Mouse (Mus musculus): ENCODE measurements at regions not wholly inside any gene's neighbourhood (a gene's known extent, or its start where the extent isn't known, plus 50 kb on each side); places are given as distances from the start of the nearest gene placed in this dataset.

GRCm38 (mm10) chr2:115441100-115441499 lies 140.4 kb upstream of the BC052040 start:
- DNase-seq (ENCODE audit: low spot score in 2 of 2), result no peak

- DNase-seq (ENCODE audit: low spot score in 2 of 2), result no peak
Measured at GRCm38 (mm10) chr2:115449783-115450483, 131.6 kb upstream of the BC052040 start.

GRCm38 (mm10) chr2:115455593-115455992 lies 125.9 kb upstream of the BC052040 start:
- DNase-seq (ENCODE audit: low spot score in 2 of 2), result no peak

GRCm38 (mm10) chr2:115456372-115457022 lies 125.0 kb upstream of the BC052040 start:
- no peak for DNase-seq (ENCODE audit: low spot score in 2 of 2)

- no peak for DNase-seq (ENCODE audit: low spot score in 2 of 2)
Measured at GRCm38 (mm10) chr2:115460028-115460881, 121.3 kb upstream of the BC052040 start.

- no peak for DNase-seq (ENCODE audit: low spot score in 2 of 2)
Measured at GRCm38 (mm10) chr2:115460882-115461151, 120.7 kb upstream of the BC052040 start.

- no peak for DNase-seq (ENCODE audit: low spot score in 2 of 2)
Measured at GRCm38 (mm10) chr2:115466170-115466569, 115.3 kb upstream of the BC052040 start.

GRCm38 (mm10) chr2:115467107-115467745 lies 114.3 kb upstream of the BC052040 start:
- no peak for DNase-seq (ENCODE audit: low spot score in 2 of 2)

GRCm38 (mm10) chr2:115467936-115468335 lies 113.6 kb upstream of the BC052040 start:
- DNase-seq (ENCODE audit: low spot score in 2 of 2), result no peak

GRCm38 (mm10) chr2:115468471-115468909 lies 113.0 kb upstream of the BC052040 start:
- no peak for DNase-seq (ENCODE audit: low spot score in 2 of 2)

- no peak for DNase-seq (ENCODE audit: low spot score in 2 of 2)
Measured at GRCm38 (mm10) chr2:115469165-115469821, 112.2 kb upstream of the BC052040 start.

- no peak for DNase-seq (ENCODE audit: low spot score in 2 of 2)
Measured at GRCm38 (mm10) chr2:115472393-115472792, 109.1 kb upstream of the BC052040 start.

- no peak for DNase-seq (ENCODE audit: low spot score in 2 of 2)
Measured at GRCm38 (mm10) chr2:115483418-115484288, 97.9 kb upstream of the BC052040 start.

GRCm38 (mm10) chr2:115488465-115488864 lies 93.1 kb upstream of the BC052040 start:
- no peak for DNase-seq (ENCODE audit: low spot score in 2 of 2)

GRCm38 (mm10) chr2:115493020-115493419 lies 88.5 kb upstream of the BC052040 start:
- DNase-seq (ENCODE audit: low spot score in 2 of 2), result no peak

- no peak for DNase-seq (ENCODE audit: low spot score in 2 of 2)
Measured at GRCm38 (mm10) chr2:115499904-115500303, 81.6 kb upstream of the BC052040 start.

GRCm38 (mm10) chr2:115509527-115509926 lies 72.0 kb upstream of the BC052040 start:
- DNase-seq (ENCODE audit: low spot score in 2 of 2), result no peak

- no peak for DNase-seq (ENCODE audit: low spot score in 2 of 2)
Measured at GRCm38 (mm10) chr2:115511146-115511545, 70.4 kb upstream of the BC052040 start.

GRCm38 (mm10) chr2:115511612-115512525 lies 69.6 kb upstream of the BC052040 start:
- no peak for DNase-seq (ENCODE audit: low spot score in 2 of 2)

GRCm38 (mm10) chr2:115512891-115513290 lies 68.6 kb upstream of the BC052040 start:
- no peak for DNase-seq (ENCODE audit: low spot score in 2 of 2)

Measured in frontal cortex, postnatal 14 days (tissue).